Mouse (Mus musculus) MEL (cell line): Measurements from ENCODE around the gene Slc16a6. TPM values are rescaled to one million over a fixed set of nuclear protein-coding genes. Genes with fewer than 3 reads are reported as not detected.

Experiments
- DNase-seq: peaks from one replicate; pipeline ENCODE4 v3.0.0; 2011; ENCODE audit warnings: low read depth, low spot score
- H3K27ac ChIP-seq: 2 replicates; pipeline ENCODE4 v1.5.1; 2012; ENCODE audit warnings: low read depth, mild to moderate bottlenecking, control low read depth, low read length, moderate library complexity; ENCODE audit not compliant: control insufficient read depth
- H3K27me3 ChIP-seq, 2 experiments: fragments of 150-350 bp in 1 of 2; sonication (generic) in 1 of 2; 2 replicates each; pipeline ENCODE4 v1.6.1; 2012; ENCODE audit warnings: low read length in 2 of 2, mild to moderate bottlenecking in 2 of 2, improper control_type of control experiment in 1 of 2, moderate library complexity in 1 of 2; ENCODE audit not compliant: insufficient read depth in 2 of 2, control insufficient read depth in 1 of 2
- H3K36me3 ChIP-seq, 2 experiments: 2 replicates each; pipeline ENCODE4 v1.6.1; 2012 to 2014; ENCODE audit warnings: low read length in 2 of 2, improper control_type of control experiment in 1 of 2, inconsistent platforms in 1 of 2, mild to moderate bottlenecking in 1 of 2; ENCODE audit not compliant: insufficient read depth in 2 of 2, control insufficient read depth in 1 of 2
- H3K4me1 ChIP-seq, 2 experiments: fragments of 150-350 bp in 1 of 2; sonication (generic) in 1 of 2; 2 replicates each; pipeline ENCODE4 v1.6.1; 2012; ENCODE audit warnings: low read length in 2 of 2, improper control_type of control experiment in 1 of 2, mild to moderate bottlenecking in 1 of 2; ENCODE audit not compliant: insufficient read depth in 2 of 2, control insufficient read depth in 1 of 2
- H3K4me3 ChIP-seq, 2 experiments: fragments of 150-350 bp in 1 of 2; sonication (generic) in 1 of 2; 2 replicates each; pipeline ENCODE4 v1.5.1; 2012; ENCODE audit warnings: low read depth in 2 of 2, low read length in 2 of 2, mild to moderate bottlenecking in 2 of 2, moderate library complexity in 2 of 2, control low read depth in 1 of 2, improper control_type of control experiment in 1 of 2; ENCODE audit not compliant: control insufficient read depth in 1 of 2, insufficient read depth in 1 of 2
- H3K79me2 ChIP-seq: 2 replicates; pipeline ENCODE4 v1.6.1; 2012; ENCODE audit warnings: mild to moderate bottlenecking, low read length, moderate library complexity; ENCODE audit not compliant: control insufficient read depth, poor library complexity, insufficient read depth
- H3K9ac ChIP-seq: 2 replicates; pipeline ENCODE4 v1.6.1; 2012; ENCODE audit warnings: low read depth, mild to moderate bottlenecking, control low read depth, low read length, moderate library complexity; ENCODE audit not compliant: control insufficient read depth, poor library complexity, severe bottlenecking
- H3K9me3 ChIP-seq: fragments of 150-350 bp; sonication (generic); replicated peaks from 2 replicates; pipeline ENCODE4 v1.6.1; 2012; ENCODE audit warnings: mild to moderate bottlenecking, low read length, improper control_type of control experiment, moderate library complexity; ENCODE audit not compliant: insufficient read depth
- BHLHE40 ChIP-seq: IDR thresholded peaks from 2 replicates; pipeline ENCODE4 v1.6.1; 2012; ENCODE audit warnings: low read depth, mild to moderate bottlenecking, inconsistent platforms, low read length, improper control_type of control experiment, borderline replicate concordance
- CHD1 ChIP-seq: IDR thresholded peaks from 2 replicates; pipeline ENCODE4 v1.6.1; 2012; ENCODE audit warnings: low read depth, mild to moderate bottlenecking, inconsistent platforms, low read length, improper control_type of control experiment
- ELF1 ChIP-seq: IDR thresholded peaks from 2 replicates; pipeline ENCODE4 v1.6.1; 2014; ENCODE audit warnings: low read depth, mild to moderate bottlenecking, inconsistent platforms, low read length, improper control_type of control experiment, moderate library complexity
- EP300 ChIP-seq, 2 experiments: IDR thresholded peaks; 2 replicates each; pipeline ENCODE4 v1.6.1; 2011; ENCODE audit warnings: improper control_type of control experiment in 2 of 2, low read length in 2 of 2, low read depth in 1 of 2, mild to moderate bottlenecking in 1 of 2
- ETS1 ChIP-seq: IDR thresholded peaks from 2 replicates; pipeline ENCODE4 v1.6.1; 2012; ENCODE audit warnings: low read depth, mild to moderate bottlenecking, inconsistent platforms, low read length, improper control_type of control experiment, moderate library complexity
- HCFC1 ChIP-seq: IDR thresholded peaks from 2 replicates; pipeline ENCODE4 v1.6.1; 2012; ENCODE audit warnings: low read depth, mild to moderate bottlenecking, inconsistent platforms, low read length, improper control_type of control experiment, moderate library complexity
- JUND ChIP-seq: IDR thresholded peaks from 2 replicates; pipeline ENCODE4 v1.6.1; 2011; ENCODE audit warnings: low read depth, mild to moderate bottlenecking, improper control_type of control experiment, low read length
- MAFK ChIP-seq: IDR thresholded peaks from 2 replicates; pipeline ENCODE4 v1.6.1; 2011; ENCODE audit warnings: low read depth, mild to moderate bottlenecking, low read length, improper control_type of control experiment, borderline replicate concordance
- MAX ChIP-seq: IDR thresholded peaks from 2 replicates; pipeline ENCODE4 v1.6.1; 2011; ENCODE audit warnings: low read length, improper control_type of control experiment
- MAZ ChIP-seq: IDR thresholded peaks from 2 replicates; pipeline ENCODE4 v1.6.1; 2012; ENCODE audit warnings: low read depth, mild to moderate bottlenecking, inconsistent platforms, low read length, improper control_type of control experiment
- MYB ChIP-seq: IDR thresholded peaks from 2 replicates; pipeline ENCODE4 v1.6.1; 2011; ENCODE audit warnings: mild to moderate bottlenecking, low read depth, low read length, improper control_type of control experiment
- MYC ChIP-seq: IDR thresholded peaks from 2 replicates; pipeline ENCODE4 v1.6.1; 2011; ENCODE audit warnings: low read depth, mild to moderate bottlenecking, low read length, improper control_type of control experiment, moderate library complexity
- NELFE ChIP-seq: IDR thresholded peaks from 2 replicates; pipeline ENCODE4 v1.6.1; 2011; ENCODE audit warnings: low read depth, low read length, improper control_type of control experiment
- RAD21 ChIP-seq: IDR thresholded peaks from 2 replicates; pipeline ENCODE4 v1.6.1; 2011; ENCODE audit warnings: mild to moderate bottlenecking, low read depth, low read length, improper control_type of control experiment
- RCOR1 ChIP-seq: IDR thresholded peaks from 2 replicates; pipeline ENCODE4 v1.6.1; 2012; ENCODE audit warnings: low read depth, mild to moderate bottlenecking, inconsistent platforms, low read length, improper control_type of control experiment
- SMC3 ChIP-seq: IDR thresholded peaks from 2 replicates; pipeline ENCODE4 v1.6.1; 2011; ENCODE audit warnings: low read depth, low read length, improper control_type of control experiment
- TAL1 ChIP-seq: IDR thresholded peaks from 2 replicates; pipeline ENCODE4 v1.6.1; 2012; ENCODE audit warnings: mild to moderate bottlenecking, inconsistent platforms, low read length, moderate library complexity, mixed read lengths
- TBP ChIP-seq: IDR thresholded peaks from 2 replicates; pipeline ENCODE4 v1.8.0; 2011; ENCODE audit warnings: low read depth, low read length, improper control_type of control experiment
- TCF12 ChIP-seq: IDR thresholded peaks from 2 replicates; pipeline ENCODE4 v1.6.1; 2014; ENCODE audit warnings: low read depth, mild to moderate bottlenecking, inconsistent platforms, low read length, improper control_type of control experiment, moderate library complexity
- UBTF ChIP-seq: IDR thresholded peaks from 2 replicates; pipeline ENCODE4 v1.6.1; 2012; ENCODE audit warnings: low read depth, mild to moderate bottlenecking, inconsistent platforms, low read length, improper control_type of control experiment, moderate library complexity, borderline replicate concordance; ENCODE audit not compliant: insufficient read depth
- USF1 ChIP-seq: IDR thresholded peaks from 2 replicates; pipeline ENCODE4 v1.6.1; 2014; ENCODE audit warnings: low read depth, mild to moderate bottlenecking, inconsistent platforms, low read length, improper control_type of control experiment, moderate library complexity
- USF2 ChIP-seq, 2 experiments: IDR thresholded peaks; 2 replicates each; pipeline ENCODE4 v1.6.1; 2011 to 2012; ENCODE audit warnings: improper control_type of control experiment in 2 of 2, low read length in 2 of 2, borderline replicate concordance in 1 of 2, inconsistent platforms in 1 of 2, low read depth in 1 of 2, mild to moderate bottlenecking in 1 of 2; ENCODE audit not compliant: insufficient read depth in 1 of 2
- ZMIZ1 ChIP-seq: IDR thresholded peaks from 2 replicates; pipeline ENCODE4 v1.6.1; 2012; ENCODE audit warnings: low read depth, mild to moderate bottlenecking, inconsistent platforms, low read length, improper control_type of control experiment, moderate library complexity
- ZNF384 ChIP-seq: IDR thresholded peaks from 2 replicates; pipeline ENCODE4 v1.6.1; 2012; ENCODE audit warnings: low read depth, mild to moderate bottlenecking, inconsistent platforms, low read length, improper control_type of control experiment
- polyA plus RNA-seq, 2 experiments: library from polyadenylated mRNA; stranded (reverse) in 1 of 2; unstranded in 1 of 2; fragments of >175 nt in 1 of 2; fragments of >200 nt in 1 of 2; gene quantifications; 2 replicates each; pipeline versions ENCODE4 v1.2.1 to v1.2.4; 2012; ENCODE audit warnings: low replicate concordance in 2 of 2, low read depth in 1 of 2; ENCODE audit not compliant: insufficient read length in 2 of 2, insufficient read depth in 1 of 2, missing spikeins in 1 of 2
- total RNA-seq: library from RNA; depleted of rRNA; stranded (reverse); fragments of 300-350 nt; gene quantifications from 2 replicates; pipeline ENCODE4 v1.2.3, GENCODE M21; 2012

The Slc16a6 gene
- total and polyA plus RNA-seq, 3 experiments, result 34.0 to 41.6 TPM; not detected in 1

DNA sequence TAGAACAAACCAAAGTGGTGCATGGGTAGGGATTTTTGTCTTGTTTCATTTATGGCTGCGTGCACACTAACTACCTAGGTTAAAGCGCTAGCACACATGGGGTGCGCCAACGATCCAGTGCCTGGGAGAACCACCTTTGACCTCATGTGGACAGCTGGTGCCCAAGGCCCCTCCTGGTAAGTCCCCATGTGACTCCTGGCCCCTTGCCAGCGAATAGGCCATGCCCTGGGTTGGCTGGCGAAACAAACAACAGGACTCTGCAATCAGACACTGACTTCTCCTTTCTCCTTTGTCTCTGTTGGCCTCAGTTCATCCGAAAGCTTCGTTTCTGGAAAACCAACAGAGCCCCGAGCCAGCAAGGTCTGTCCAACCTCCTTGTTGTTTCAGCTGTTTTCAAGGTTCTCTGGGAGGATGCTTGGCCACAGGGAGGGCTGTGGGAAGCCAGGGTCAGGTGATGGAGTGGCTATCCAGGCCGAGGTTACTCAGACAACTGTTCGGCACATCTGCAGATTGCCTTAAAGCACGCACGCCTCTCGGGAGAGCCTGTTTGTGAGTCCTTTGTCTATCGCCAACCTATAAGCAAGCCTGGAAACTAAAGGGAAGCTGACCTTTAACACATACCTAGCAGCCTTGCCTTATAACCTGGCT is 12.1 kb upstream of the Slc16a6 start:
- Histone ChIP-seq H3K4me1 (peaks cover 4 to 9% of the 10 kb centered on the region in 2 experiments), H3K27ac (no peak overlapping the region)

GRCm38 (mm10) chr11:109480440-109480839 is 7.0 kb upstream of the Slc16a6 start:
- no peaks in the 10 kb centered on the region for H3K9me3 ChIP-seq
- H3K4me1 ChIP-seq, result peaks cover 33% of the 10 kb centered on the region in 2 experiments
- H3K4me3 ChIP-seq, result peak overlapping the region; percentile 38 to 48; a peak in 3 of 4 replicates

More for the DNA sequence above, 12.1 kb upstream of the Slc16a6 start:
- Histone ChIP-seq H3K79me2 (no peaks in the 10 kb centered on the region), H3K36me3 (peaks cover 0 to 6% of the 10 kb centered on the region in 2 experiments; a peak in 2 of 4 replicates), H3K9me3 (no peaks in the 10 kb centered on the region), H3K4me3 (no peak overlapping the region)
- TF ChIP-seq CHD1 (no peak), RAD21 (no peak), USF1 (peak; percentile 42; the same call in 1 of the 2 replicates)
- TF ChIP-seq, all 39 proteins: peak for 1
- Histone ChIP-seq H3K9ac (no peak overlapping the region), H3K27me3 (no peaks in the 10 kb centered on the region)
- DNase-seq, result no peak

More at GRCm38 (mm10) chr11:109480440-109480839, 7.0 kb upstream of the Slc16a6 start:
- H3K9ac ChIP-seq, result peak overlapping the region; percentile 58
- no peak for TF ChIP-seq CHD1
- TF ChIP-seq MYC, result peak; percentile 43; the same call in 1 of the 2 replicates
- TF ChIP-seq ETS1, result no peak
- 0 out of 2 replicates have a peak, but pooled peaks have one; percentile 17 for TF ChIP-seq HCFC1
- no peak for TF ChIP-seq USF2 (IDR thresholded peaks at IDR 0.05; ENCODE audit: borderline replicate concordance in 1 of 2, insufficient read depth in 1 of 2, low read depth in 1 of 2, low read length in 2 of 2)
- TF ChIP-seq ELF1, result no peak
- TF ChIP-seq BHLHE40, result no peak
- no peak for TF ChIP-seq TCF12
- no peak for TF ChIP-seq MYB
- no peak for TF ChIP-seq UBTF
- no peak for TF ChIP-seq MAZ
- no peak for TF ChIP-seq RCOR1
- TF ChIP-seq NELFE, result peak; percentile 43
- no peak for TF ChIP-seq RAD21
- peak; percentile 53; the same call in 1 of the 2 replicates for TF ChIP-seq MAX
- TF ChIP-seq SMC3, result no peak
- no peak for TF ChIP-seq JUND
- no peak for TF ChIP-seq ZNF384
- TF ChIP-seq ZMIZ1, result no peak
- TF ChIP-seq TAL1, result no peak
- TF ChIP-seq EP300 (IDR thresholded peaks at IDR 0.05; ENCODE audit: low read depth in 1 of 2, low read length in 2 of 2), result peak in 1 of 2 experiments; percentile 32; a peak in 1 of 4 replicates
- no peak for TF ChIP-seq MAFK
- TF ChIP-seq TBP, result 0 out of 2 replicates have a peak, but pooled peaks have one; percentile 12
- TF ChIP-seq USF1, result no peak
- TF ChIP-seq, all 39 proteins: peak for 6
- Histone ChIP-seq H3K27ac (peak overlapping the region; percentile 86), H3K27me3 (no peaks in the 10 kb centered on the region), H3K79me2 (no peaks in the 10 kb centered on the region), H3K36me3 (peaks cover 0 to 33% of the 10 kb centered on the region in 2 experiments; a peak in 2 of 4 replicates)
- peak; percentile 57 for DNase-seq
